Mouse (Mus musculus): ENCODE data around the gene Gm19684.
"Not testable (repeated sequence)": the region's sequence is repeated elsewhere in the genome, so short reads cannot be mapped to it uniquely, and the experiment has no call there.

The Gm19684 gene

GRCm38 (mm10) chr17:36131516-36132265, 10.2 kb downstream of the Gm19684 start:
- no peak for DNase-seq

GRCm38 (mm10) chr17:36135421-36136231, 14.1 kb downstream of the Gm19684 start:
- DNase-seq = not testable (repeated sequence)

- DNase-seq = not testable (repeated sequence)
These were observed 14.9 kb downstream of the Gm19684 start for GRCm38 (mm10) chr17:36136299-36136848.

- DNase-seq = no peak
These were observed 23.8 kb downstream of the Gm19684 start for GRCm38 (mm10) chr17:36145111-36145860.

GRCm38 (mm10) chr17:36145861-36146156, 24.3 kb downstream of the Gm19684 start:
- DNase-seq = not testable (repeated sequence)

GRCm38 (mm10) chr17:36146937-36147336, 25.5 kb downstream of the Gm19684 start:
- not testable (repeated sequence) for DNase-seq

- DNase-seq = not testable (repeated sequence)
These were observed 27.0 kb downstream of the Gm19684 start for GRCm38 (mm10) chr17:36148468-36148867.

GRCm38 (mm10) chr17:36151200-36151599, 29.7 kb downstream of the Gm19684 start:
- DNase-seq = not testable (repeated sequence)

- DNase-seq = peak in 1 of 2 experiments; percentile 34
These were observed 33.0 kb downstream of the Gm19684 start for GRCm38 (mm10) chr17:36154271-36155149.

GRCm38 (mm10) chr17:36157782-36158181, 36.3 kb downstream of the Gm19684 start:
- not testable (repeated sequence) for DNase-seq

- DNase-seq = not testable (repeated sequence)
These were observed 36.8 kb downstream of the Gm19684 start for GRCm38 (mm10) chr17:36158264-36158663.

GRCm38 (mm10) chr17:36161129-36162051, 39.9 kb downstream of the Gm19684 start:
- DNase-seq = peak in 1 of 2 experiments; percentile 4

- not testable (repeated sequence) for DNase-seq
These were observed 45.4 kb downstream of the Gm19684 start for GRCm38 (mm10) chr17:36166901-36167300.

GRCm38 (mm10) chr17:36167306-36168038, 46.0 kb downstream of the Gm19684 start:
- no peak for DNase-seq

GRCm38 (mm10) chr17:36168039-36168652, 46.7 kb downstream of the Gm19684 start, which contains the start of gene Gm8909:
Gene Gm8909, minus strand, starts transcription at chr17:36168537.
- no peak for DNase-seq

GRCm38 (mm10) chr17:36169094-36169493, 47.6 kb downstream of the Gm19684 start:
- DNase-seq = not testable (repeated sequence)

GRCm38 (mm10) chr17:36169753-36170152, 48.3 kb downstream of the Gm19684 start:
- DNase-seq = no peak

- no peak for DNase-seq
These were observed 48.9 kb downstream of the Gm19684 start for GRCm38 (mm10) chr17:36170287-36170814.

GRCm38 (mm10) chr17:36176132-36176531, 54.7 kb downstream of the Gm19684 start:
- DNase-seq = not testable (repeated sequence)

All from lung, postnatal 4 days (tissue).